Mouse (Mus musculus) hindbrain, postnatal 0 days (tissue): Measurements from ENCODE around the gene Slc1a1. TPM values are rescaled to one million over a fixed set of nuclear protein-coding genes. Genes with fewer than 3 reads are reported as not detected.

Source experiments
- ATAC-seq: fragments of 200-750 bp; cut with Nextera tagmentation; 2 replicates; pipeline ENCODE4 v1.8.0; 2017; ENCODE audit warnings: mild to moderate bottlenecking, moderate TSS enrichment, moderate library complexity
- DNase-seq: peaks from one replicate; pipeline ENCODE4 v3.0.0-alpha.2; 2015; ENCODE audit warnings: low spot score
- H3K27ac ChIP-seq: fragments of 300-500 bp; sonication (generic); 2 replicates; pipeline ENCODE4 v1.5.1; 2014; ENCODE audit warnings: mild to moderate bottlenecking
- H3K27me3 ChIP-seq: fragments of 300-500 bp; sonication (generic); 2 replicates; pipeline ENCODE4 v1.6.1; 2014; ENCODE audit warnings: low read length, mixed read lengths; ENCODE audit not compliant: insufficient read depth
- H3K36me3 ChIP-seq: fragments of 300-500 bp; sonication (generic); 2 replicates; pipeline ENCODE4 v1.6.1; 2014; ENCODE audit warnings: low read length, mixed read lengths; ENCODE audit not compliant: insufficient read depth
- H3K4me1 ChIP-seq: fragments of 300-500 bp; sonication (generic); 2 replicates; pipeline ENCODE4 v1.6.1; 2014; ENCODE audit warnings: antibody characterized with exemption, low read length, mixed read lengths; ENCODE audit not compliant: insufficient read depth
- H3K4me2 ChIP-seq: fragments of 300-500 bp; sonication (generic); 2 replicates; pipeline ENCODE4 v1.6.1; 2014; ENCODE audit warnings: low read depth, mild to moderate bottlenecking, low read length, moderate library complexity, mixed read lengths
- H3K4me3 ChIP-seq: fragments of 300-500 bp; sonication (generic); 2 replicates; pipeline ENCODE4 v1.5.1; 2014; ENCODE audit warnings: low read length
- H3K9ac ChIP-seq: fragments of 300-500 bp; sonication (generic); replicated peaks from 2 replicates; pipeline ENCODE4 v1.6.1; 2014; ENCODE audit warnings: mild to moderate bottlenecking, low read length, moderate library complexity, mixed read lengths
- H3K9me3 ChIP-seq: fragments of 300-500 bp; sonication (generic); 2 replicates; pipeline ENCODE4 v1.6.1; 2016; ENCODE audit warnings: low read length, mixed read lengths
- CTCF ChIP-seq: IDR thresholded peaks from 2 replicates; pipeline ENCODE4 v1.5.1; 2016; ENCODE audit warnings: antibody characterized with exemption, control low read depth, low read depth
- WGBS: fragments of 180-500 bp; shearing (Covaris S2); extraction: QIAGEN DNeasy Blood & Tissue Kit; methylation state at CpG from one replicate; pipeline ENCODE4 v1.1.7; 2014; 5-methylcytosine and 5-hydroxymethylcytosine counted together
- polyA plus RNA-seq: library from polyadenylated mRNA; unstranded; fragments of >200 nt; fragmentation: Nextera tagmentation; extraction: Ambion mirVana; gene quantifications from 2 replicates; pipeline ENCODE4 v1.2.1, GENCODE M21; 2015
- total RNA-seq: library from RNA; depleted of rRNA; stranded (reverse); fragments of >200 nt; gene quantifications from 2 replicates; pipeline ENCODE4 v1.2.3, GENCODE M21; 2014

The Slc1a1 gene
- total and polyA plus RNA-seq, 2 experiments from 2014 or later: 49.0 to 67.3 TPM

DNA sequence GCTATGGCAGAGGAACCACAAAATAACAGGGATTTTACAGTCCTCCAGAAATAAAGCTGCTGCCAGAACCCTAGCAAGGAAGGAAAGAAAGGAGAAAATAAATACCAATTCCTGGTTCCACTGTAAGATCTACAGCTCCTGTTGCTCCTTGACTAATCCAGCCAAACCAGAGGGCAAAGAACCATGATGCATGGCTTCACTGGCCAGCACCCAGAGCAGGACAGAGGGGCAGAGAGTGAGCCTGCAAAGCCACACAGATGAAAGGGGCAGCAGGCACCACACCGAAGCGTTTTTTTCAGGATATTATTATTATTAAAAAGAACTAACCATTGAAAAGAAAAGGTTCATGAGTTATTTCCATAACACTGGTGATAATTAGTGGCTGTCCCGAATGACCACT, 17.2 kb downstream of the Slc1a1 start:
- Histone ChIP-seq H3K4me2 (no peak overlapping the region), H3K27me3 (no peaks in the 10 kb centered on the region), H3K36me3 (no peaks in the 10 kb centered on the region), H3K4me1 (no peaks in the 10 kb centered on the region), H3K9me3 (no peaks in the 10 kb centered on the region), H3K4me3 (no peak overlapping the region), H3K9ac (no peak overlapping the region), H3K27ac (no peak overlapping the region)
- DNase-seq: no peak
- TF ChIP-seq CTCF: no peak
- 90% methylated on average over 3 of the region's 3 CpGs for WGBS
- ATAC-seq: no peak

DNA sequence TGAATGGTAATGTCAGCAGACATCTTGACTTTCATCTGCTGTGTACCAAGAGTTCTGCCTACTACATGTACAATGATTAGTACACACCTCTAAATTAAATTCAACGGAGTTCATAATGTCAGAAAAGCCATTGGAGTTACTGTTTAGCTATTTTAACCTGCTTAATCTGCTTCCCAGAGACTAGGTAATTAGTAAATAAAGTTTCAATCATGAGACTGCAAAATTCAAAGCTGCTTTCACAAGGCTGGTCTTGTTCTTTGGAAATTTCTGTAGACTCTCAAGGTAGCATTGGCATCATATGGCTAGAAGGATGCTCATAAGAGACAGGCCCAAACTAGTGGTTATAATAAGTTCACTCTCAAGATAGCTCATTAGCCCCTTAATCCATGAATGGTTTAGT, 20.0 kb downstream of the Slc1a1 start:
- Histone ChIP-seq H3K4me3 (no peak overlapping the region), H3K36me3 (no peaks in the 10 kb centered on the region), H3K9me3 (no peaks in the 10 kb centered on the region), H3K4me2 (no peak overlapping the region), H3K4me1 (no peaks in the 10 kb centered on the region), H3K9ac (no peak overlapping the region), H3K27me3 (no peaks in the 10 kb centered on the region), H3K27ac (no peak overlapping the region)
- TF ChIP-seq CTCF: no peak
- WGBS: 78% methylated on average over 1 of the region's 1 CpGs
- no peak for ATAC-seq
- no peak for DNase-seq

DNA sequence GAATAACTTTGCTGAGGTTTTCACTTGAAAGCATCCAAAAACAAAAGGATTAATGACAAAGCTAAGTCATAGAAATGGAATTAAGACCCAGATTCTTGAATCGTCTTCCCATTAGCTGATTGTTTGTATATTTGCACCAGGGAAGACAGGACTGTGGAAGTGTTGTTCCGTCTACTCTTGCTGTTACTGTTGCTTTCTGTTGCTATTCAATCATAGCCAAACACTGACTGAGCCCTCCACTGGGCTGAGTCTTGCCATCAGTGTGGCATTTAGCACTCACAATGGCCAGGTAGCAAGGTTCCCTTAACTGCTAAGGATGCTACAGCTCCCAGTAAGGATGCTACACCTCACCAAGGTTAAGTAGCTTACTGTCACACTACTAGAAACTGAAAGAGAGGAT, 25.4 kb downstream of the Slc1a1 start:
- Histone ChIP-seq H3K4me2 (no peak overlapping the region), H3K4me1 (no peaks in the 10 kb centered on the region), H3K27me3 (no peaks in the 10 kb centered on the region), H3K9me3 (no peaks in the 10 kb centered on the region), H3K36me3 (no peaks in the 10 kb centered on the region), H3K9ac (no peak overlapping the region), H3K27ac (no peak overlapping the region), H3K4me3 (no peak overlapping the region)
- no peak for TF ChIP-seq CTCF
- no peak for DNase-seq
- 94% methylated on average over 2 of the region's 2 CpGs for WGBS
- ATAC-seq: no peak

DNA sequence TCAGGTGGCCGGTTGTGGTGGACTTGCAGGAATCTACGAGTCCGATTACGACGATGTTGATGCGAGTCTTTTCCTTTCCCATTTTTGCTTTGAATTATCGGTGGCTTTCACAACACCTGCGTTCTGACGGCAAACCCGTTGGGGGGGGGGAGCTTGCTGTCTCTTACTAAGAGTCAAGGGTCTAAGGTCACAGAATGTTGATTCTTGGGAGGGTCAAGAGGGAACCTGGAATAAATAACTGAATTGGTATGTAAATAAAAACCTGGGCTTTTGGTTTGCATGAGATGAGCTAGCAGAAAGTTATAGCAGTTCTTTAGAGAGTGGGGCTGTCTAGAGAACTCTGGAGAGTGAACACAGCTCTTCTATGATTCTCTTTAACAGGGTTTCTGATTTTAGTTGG, 28.8 kb downstream of the Slc1a1 start:
- Histone ChIP-seq H3K4me1 (no peaks in the 10 kb centered on the region), H3K27me3 (no peaks in the 10 kb centered on the region), H3K9me3 (no peaks in the 10 kb centered on the region), H3K9ac (no peak overlapping the region), H3K4me2 (no peak overlapping the region), H3K4me3 (no peak overlapping the region), H3K27ac (no peak overlapping the region), H3K36me3 (no peaks in the 10 kb centered on the region)
- TF ChIP-seq CTCF: no peak
- DNase-seq: no peak
- 90% methylated on average over 10 of the region's 10 CpGs for WGBS
- ATAC-seq: no peak

DNA sequence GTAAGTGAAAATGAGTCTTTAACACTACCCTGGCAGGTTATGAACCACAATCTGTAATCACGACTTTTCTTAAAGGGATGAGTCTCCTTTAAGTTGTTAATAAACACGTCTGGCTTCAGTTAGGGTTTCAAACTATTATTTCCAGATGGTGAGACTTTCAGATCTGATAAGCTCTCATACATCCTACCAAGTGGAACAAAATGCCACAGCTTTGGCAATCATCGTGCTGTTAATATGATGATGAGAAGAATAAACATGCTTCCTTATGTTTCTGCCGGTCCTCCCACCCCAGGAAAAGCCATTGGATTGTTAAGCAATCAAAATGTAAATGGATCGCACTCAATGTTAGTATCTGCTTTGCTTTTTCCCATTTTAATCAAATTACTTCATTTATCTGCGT, 30.1 kb downstream of the Slc1a1 start:
- no peaks in the 10 kb centered on the region for H3K4me1 ChIP-seq
- no peak overlapping the region for H3K9ac ChIP-seq
- H3K36me3 ChIP-seq: no peaks in the 10 kb centered on the region
- no peak for TF ChIP-seq CTCF
- no peaks in the 10 kb centered on the region for H3K9me3 ChIP-seq
- no peaks in the 10 kb centered on the region for H3K27me3 ChIP-seq
- H3K4me3 ChIP-seq: no peak overlapping the region
- no peak overlapping the region for H3K27ac ChIP-seq
- DNase-seq (peak; percentile 17), ATAC-seq (no peak)
- no peak overlapping the region for H3K4me2 ChIP-seq
- 50% methylated on average over 6 of the region's 6 CpGs for WGBS

DNA sequence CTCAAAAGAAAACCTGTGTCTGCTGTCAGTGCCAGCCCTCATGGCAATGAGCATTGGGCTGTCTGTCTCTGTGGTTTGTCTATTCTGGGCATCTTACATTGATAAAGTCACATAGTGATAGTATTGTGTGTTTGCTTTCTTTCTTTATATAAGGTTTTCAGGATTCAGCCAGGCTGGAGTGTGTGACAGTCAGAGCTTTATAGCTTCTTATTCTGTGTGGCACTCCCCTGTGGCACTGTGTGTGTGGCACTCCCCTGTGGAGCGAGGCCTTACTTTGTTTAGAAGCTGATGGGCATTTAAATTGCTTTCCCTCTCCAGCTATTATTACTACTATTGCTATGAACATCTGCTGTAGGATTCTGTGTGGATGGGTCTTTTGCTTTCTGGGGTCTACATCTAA, 30.7 kb downstream of the Slc1a1 start:
- Histone ChIP-seq H3K27me3 (no peaks in the 10 kb centered on the region), H3K4me3 (no peak overlapping the region), H3K4me2 (no peak overlapping the region), H3K9ac (no peak overlapping the region), H3K27ac (no peak overlapping the region), H3K36me3 (no peaks in the 10 kb centered on the region), H3K9me3 (no peaks in the 10 kb centered on the region), H3K4me1 (no peaks in the 10 kb centered on the region)
- peak; percentile 12 for DNase-seq
- no peak for TF ChIP-seq CTCF
- ATAC-seq: no peak
- 65% methylated on average over 1 of the region's 1 CpGs for WGBS

DNA sequence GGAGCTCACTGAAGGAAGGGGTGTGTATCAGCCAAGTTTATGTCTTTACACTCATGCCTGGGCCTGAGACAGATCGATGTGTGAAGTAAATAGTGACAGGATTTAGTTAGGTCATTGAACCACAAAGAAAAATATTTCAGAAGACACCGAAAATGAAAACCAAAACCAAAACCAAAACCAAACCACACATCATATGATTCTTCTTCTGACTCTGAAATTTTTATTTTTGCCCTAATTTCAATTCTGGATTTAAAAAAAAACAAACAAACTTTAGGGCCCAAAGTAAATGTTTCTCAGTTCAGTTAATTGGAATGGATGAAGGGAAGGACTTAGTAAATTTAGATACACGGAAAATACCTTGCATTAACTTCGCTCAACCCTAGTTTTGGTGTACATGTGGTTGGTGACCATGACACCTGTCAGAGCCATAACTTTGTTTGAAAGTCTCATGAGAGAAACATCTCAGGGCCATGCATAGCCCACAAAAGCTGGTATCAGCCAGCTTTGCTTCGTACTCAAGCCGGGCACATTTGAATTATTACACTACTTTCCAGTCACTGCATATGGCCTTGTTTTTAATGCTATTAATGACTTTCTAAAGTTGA, 34.5 kb downstream of the Slc1a1 start:
- Histone ChIP-seq H3K9me3 (no peaks in the 10 kb centered on the region), H3K36me3 (no peaks in the 10 kb centered on the region), H3K4me2 (no peak overlapping the region), H3K27me3 (no peaks in the 10 kb centered on the region), H3K27ac (no peak overlapping the region), H3K9ac (no peak overlapping the region), H3K4me3 (no peak overlapping the region), H3K4me1 (no peaks in the 10 kb centered on the region)
- no peak for TF ChIP-seq CTCF
- DNase-seq: no peak
- WGBS: 90% methylated on average over 6 of the region's 6 CpGs
- ATAC-seq: no peak
